Mouse (Mus musculus) brain, embryonic 14.5 days (tissue): Measurements from ENCODE around the gene Sync. TPM values are rescaled to one million over a fixed set of nuclear protein-coding genes. Genes with fewer than 3 reads are reported as not detected.

Experiments
- DNase-seq: peaks from one replicate; pipeline ENCODE4 v3.0.0-alpha.2; 2011; ENCODE audit warnings: low read depth
- CTCF ChIP-seq: fragments of 200-500 bp; IDR thresholded peaks from 2 replicates; pipeline ENCODE4 v1.5.1; 2012; ENCODE audit warnings: inconsistent platforms, mild to moderate bottlenecking, moderate library complexity, borderline replicate concordance; ENCODE audit not compliant: insufficient read depth, insufficient read length; ENCODE audit errors: extremely low read depth
- POLR2A ChIP-seq: fragments of 200-500 bp; IDR thresholded peaks from 2 replicates; pipeline ENCODE4 v1.6.1; 2012; ENCODE audit warnings: mild to moderate bottlenecking, inconsistent platforms, borderline replicate concordance; ENCODE audit not compliant: poor library complexity, insufficient read depth, insufficient read length, severe bottlenecking; ENCODE audit errors: extremely low read depth
- polyA plus RNA-seq: library from polyadenylated mRNA; depleted of rRNA; stranded (reverse); fragments of >200 nt; gene quantifications from 2 replicates; pipeline ENCODE4 v1.2.3, GENCODE M21; 2012

The Sync gene
- polyA plus RNA-seq, 1 experiment = 1.1 TPM

GRCm38 (mm10) chr4:129307936-129308335 is 20.5 kb downstream of the Sync start:
- DNase-seq = no peak
- TF ChIP-seq CTCF (no peak), POLR2A (no peak)

DNA sequence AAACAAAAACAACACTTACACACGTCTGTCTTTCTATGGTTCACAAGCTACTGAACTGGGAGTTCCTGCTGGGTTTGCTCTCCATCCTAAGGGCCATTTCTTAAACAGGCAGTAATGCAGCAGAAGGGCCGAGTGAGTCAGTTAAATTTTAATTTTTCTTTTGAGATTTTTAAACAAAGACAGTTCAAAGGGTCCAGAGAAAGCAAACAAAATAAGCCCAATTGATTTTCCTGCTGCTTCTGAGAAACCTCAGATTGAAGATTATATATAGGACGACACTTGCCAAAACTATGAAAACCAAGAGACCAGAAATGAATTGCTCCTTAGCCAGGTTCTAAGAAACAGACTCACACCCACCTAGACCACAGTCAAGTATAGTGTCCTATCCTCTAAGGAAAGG is 26.5 kb downstream of the Sync start:
- DNase-seq = no peak
- no peak for TF ChIP-seq CTCF
- TF ChIP-seq POLR2A = no peak

GRCm38 (mm10) chr4:129320876-129321275 is 33.5 kb downstream of the Sync start:
- no peak for TF ChIP-seq POLR2A
- no peak for TF ChIP-seq CTCF
- no peak for DNase-seq

DNA sequence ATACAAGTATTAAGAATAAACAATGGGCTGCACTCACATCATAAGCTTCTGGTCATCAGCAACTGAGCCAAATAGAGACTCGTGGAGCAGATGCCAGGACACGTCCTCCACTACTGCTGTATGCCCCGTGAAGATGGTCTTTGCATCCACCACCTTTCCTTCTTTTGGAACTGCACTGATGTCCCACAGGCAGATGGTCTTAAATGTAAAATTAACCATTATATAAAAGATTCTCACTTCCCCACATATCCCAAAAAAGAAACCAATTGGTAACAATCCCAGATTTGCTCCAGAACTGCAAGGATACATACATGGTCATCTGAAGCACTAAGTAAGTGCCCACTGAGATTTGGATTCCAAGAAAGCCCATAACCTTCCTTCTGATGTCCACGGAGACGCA is 34.6 kb downstream of the Sync start:
- TF ChIP-seq POLR2A (no peak), CTCF (no peak)
- DNase-seq = no peak

GRCm38 (mm10) chr4:129323491-129323890 is 36.1 kb downstream of the Sync start:
- TF ChIP-seq POLR2A = no peak
- no peak for TF ChIP-seq CTCF

DNA sequence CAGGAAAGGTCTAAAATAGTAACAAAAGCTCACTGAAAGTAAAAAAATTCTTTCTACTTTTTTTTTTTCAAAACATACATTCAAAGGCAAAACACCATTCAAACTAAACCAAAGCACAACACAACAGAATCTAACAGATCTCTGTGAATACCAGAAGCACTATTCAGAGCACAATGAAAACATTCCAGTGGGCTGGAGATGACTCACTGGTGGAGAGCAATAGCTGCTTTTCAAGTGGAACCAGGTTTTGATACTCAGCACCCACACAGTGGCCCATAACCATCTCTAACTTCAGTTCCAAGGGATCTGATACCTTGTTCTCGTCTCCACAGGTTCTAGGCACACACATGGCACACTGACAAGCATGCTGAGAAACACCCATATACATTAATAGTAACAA is 37.3 kb downstream of the Sync start:
- no peak for DNase-seq
- TF ChIP-seq POLR2A (no peak), CTCF (no peak)

More at GRCm38 (mm10) chr4:129323491-129323890, 36.1 kb downstream of the Sync start:
- no peak for DNase-seq

GRCm38 (mm10) chr4:129326191-129326590 is 38.8 kb downstream of the Sync start:
- TF ChIP-seq POLR2A (no peak), CTCF (no peak)
- DNase-seq = no peak

GRCm38 (mm10) chr4:129332846-129333245 is 45.4 kb downstream of the Sync start:
- no peak for DNase-seq

DNA sequence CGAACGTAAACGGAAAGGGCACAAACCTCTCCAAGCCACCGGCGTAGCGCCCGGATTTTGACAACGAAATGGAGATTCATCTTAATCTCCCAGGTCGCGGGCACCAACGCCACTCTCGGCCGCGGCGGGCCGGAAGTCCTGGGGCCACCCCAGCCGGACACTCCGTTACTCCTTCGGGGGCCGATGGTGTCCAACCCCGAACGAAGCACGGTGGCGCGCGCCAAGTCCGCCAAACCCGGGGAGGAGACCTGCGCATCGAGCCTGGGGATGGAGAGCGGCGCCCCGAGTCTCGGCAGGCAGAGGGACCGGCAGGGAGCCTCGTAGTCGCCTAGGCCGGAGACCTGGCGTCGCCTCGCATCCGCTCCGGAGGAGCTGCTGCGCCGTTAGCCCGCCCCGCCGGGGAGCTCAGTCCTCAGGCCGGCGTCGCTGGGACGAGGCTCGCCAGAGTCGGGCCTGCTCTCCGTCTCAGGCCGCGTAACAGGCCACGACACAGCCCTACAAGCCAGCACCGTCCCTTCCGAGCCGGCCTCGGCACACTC is 47.3 kb downstream of the Sync start:
- TF ChIP-seq CTCF (no peak), POLR2A (no peak)

More at GRCm38 (mm10) chr4:129332846-129333245, 45.4 kb downstream of the Sync start:
- TF ChIP-seq POLR2A = no peak
- no peak for TF ChIP-seq CTCF

GRCm38 (mm10) chr4:129335216-129336074 is 48.0 kb downstream of the Sync start, which contains the start of the genes Rbbp4 and Zbtb8os:
Gene Rbbp4, minus strand, starts transcription at chr4:129335370.
Gene Zbtb8os, plus strand, starts transcription at chr4:129335695.
- peak; percentile 100 for DNase-seq
- peak; percentile 13; the same call in 1 of the 2 replicates for TF ChIP-seq CTCF
- peak; percentile 73; the same call in 1 of the 2 replicates for TF ChIP-seq POLR2A

More for the DNA sequence above, 47.3 kb downstream of the Sync start:
- no peak for DNase-seq

GRCm38 (mm10) chr4:129336291-129336690 is 48.9 kb downstream of the Sync start:
- TF ChIP-seq POLR2A = no peak
- no peak for TF ChIP-seq CTCF
- no peak for DNase-seq
